Mouse (Mus musculus): ENCODE measurements around the gene Fam173b. TPM values are rescaled to one million over a fixed set of nuclear protein-coding genes. Genes with fewer than 3 reads are reported as not detected.

Gene Fam173b
- polyA plus RNA-seq, 1 experiment from 2014 or later, result 15.0 TPM

- ATAC-seq (replicated peaks; ENCODE audit: low FRiP score) (no peak), DNase-seq (ENCODE audit: low spot score) (no peak)
- Histone ChIP-seq H3K36me3 (ENCODE audit: control insufficient read depth, insufficient read depth, low read length) (no peaks in the 10 kb centered on the region), H3K27me3 (ENCODE audit: control insufficient read depth, insufficient read depth, low read length) (no peaks in the 10 kb centered on the region), H3K9ac (ENCODE audit: low read length) (no peak overlapping the region), H3K4me1 (replicated peaks; ENCODE audit: control insufficient read depth, insufficient read depth, low read length) (no peaks in the 10 kb centered on the region), H3K27ac (ENCODE audit: low read depth, low read length) (no peak overlapping the region), H3K4me3 (ENCODE audit: low read depth, low read length) (no peak overlapping the region), H3K4me2 (ENCODE audit: low read depth, low read length, severe bottlenecking) (no peak overlapping the region), H3K9me3 (ENCODE audit: control insufficient read depth, low read length) (no peaks in the 10 kb centered on the region)
- 93% methylated on average over 6 of the region's 6 CpGs for WGBS
Measured at GRCm38 (mm10) chr15:31613826-31614453, 12.3 kb downstream of the Fam173b start.

- ATAC-seq (replicated peaks; ENCODE audit: low FRiP score), result no peak
- WGBS, result 93% methylated on average over 2 of the region's 2 CpGs
- H3K9me3 ChIP-seq (ENCODE audit: control insufficient read depth, low read length), result no peaks in the 10 kb centered on the region
- no peak for DNase-seq (ENCODE audit: low spot score)
- H3K9ac ChIP-seq (ENCODE audit: low read length), result no peak overlapping the region
- no peak overlapping the region for H3K27ac ChIP-seq (ENCODE audit: low read depth, low read length)
- no peaks in the 10 kb centered on the region for H3K4me1 ChIP-seq (replicated peaks; ENCODE audit: control insufficient read depth, insufficient read depth, low read length)
- no peak overlapping the region for H3K4me2 ChIP-seq (ENCODE audit: low read depth, low read length, severe bottlenecking)
- no peaks in the 10 kb centered on the region for H3K36me3 ChIP-seq (ENCODE audit: control insufficient read depth, insufficient read depth, low read length)
- H3K27me3 ChIP-seq (ENCODE audit: control insufficient read depth, insufficient read depth, low read length), result no peaks in the 10 kb centered on the region
- no peak overlapping the region for H3K4me3 ChIP-seq (ENCODE audit: low read depth, low read length)
Measured at GRCm38 (mm10) chr15:31614666-31615065, 13.0 kb downstream of the Fam173b start.

- H3K36me3 ChIP-seq (ENCODE audit: control insufficient read depth, insufficient read depth, low read length), result no peaks in the 10 kb centered on the region; the same call in 1 of the 2 replicates
- H3K27ac ChIP-seq (ENCODE audit: low read depth, low read length), result no peak overlapping the region
- no peak overlapping the region for H3K4me2 ChIP-seq (ENCODE audit: low read depth, low read length, severe bottlenecking)
- ATAC-seq (replicated peaks; ENCODE audit: low FRiP score) (no peak), DNase-seq (ENCODE audit: low spot score) (no peak)
- H3K9ac ChIP-seq (ENCODE audit: low read length), result no peak overlapping the region
- no peak overlapping the region for H3K4me3 ChIP-seq (ENCODE audit: low read depth, low read length)
- 96% methylated on average over 9 of the region's 9 CpGs for WGBS
- H3K9me3 ChIP-seq (ENCODE audit: control insufficient read depth, low read length), result no peaks in the 10 kb centered on the region
- no peaks in the 10 kb centered on the region for H3K27me3 ChIP-seq (ENCODE audit: control insufficient read depth, insufficient read depth, low read length)
- no peaks in the 10 kb centered on the region for H3K4me1 ChIP-seq (replicated peaks; ENCODE audit: control insufficient read depth, insufficient read depth, low read length)
Measured at GRCm38 (mm10) chr15:31617261-31617660, 15.6 kb downstream of the Fam173b start.

- no peak overlapping the region for H3K9ac ChIP-seq (ENCODE audit: low read length)
- no peaks in the 10 kb centered on the region; the same call in 1 of the 2 replicates for H3K36me3 ChIP-seq (ENCODE audit: control insufficient read depth, insufficient read depth, low read length)
- 94% methylated on average over 8 of the region's 8 CpGs for WGBS
- no peaks in the 10 kb centered on the region for H3K27me3 ChIP-seq (ENCODE audit: control insufficient read depth, insufficient read depth, low read length)
- DNase-seq (ENCODE audit: low spot score), result no peak
- no peak overlapping the region for H3K4me3 ChIP-seq (ENCODE audit: low read depth, low read length)
- no peak overlapping the region for H3K4me2 ChIP-seq (ENCODE audit: low read depth, low read length, severe bottlenecking)
- H3K27ac ChIP-seq (ENCODE audit: low read depth, low read length), result no peak overlapping the region
- no peaks in the 10 kb centered on the region for H3K9me3 ChIP-seq (ENCODE audit: control insufficient read depth, low read length)
- no peak for ATAC-seq (replicated peaks; ENCODE audit: low FRiP score)
- no peaks in the 10 kb centered on the region for H3K4me1 ChIP-seq (replicated peaks; ENCODE audit: control insufficient read depth, insufficient read depth, low read length)
Measured at GRCm38 (mm10) chr15:31619521-31619920, 17.9 kb downstream of the Fam173b start.

GRCm38 (mm10) chr15:31627277-31628154, 25.9 kb downstream of the Fam173b start:
- 56% methylated on average over 12 of the region's 12 CpGs for WGBS
- no peak for DNase-seq (ENCODE audit: low spot score)
- Histone ChIP-seq H3K27me3 (ENCODE audit: control insufficient read depth, insufficient read depth, low read length) (no peaks in the 10 kb centered on the region), H3K27ac (ENCODE audit: low read depth, low read length) (peak overlapping the region; percentile 43; the same call in 1 of the 2 replicates), H3K36me3 (ENCODE audit: control insufficient read depth, insufficient read depth, low read length) (no peaks in the 10 kb centered on the region), H3K4me1 (replicated peaks; ENCODE audit: control insufficient read depth, insufficient read depth, low read length) (0 out of 2 replicates have a peak, but pooled peaks cover 2% of the 10 kb centered on the region), H3K4me3 (ENCODE audit: low read depth, low read length) (no peak overlapping the region), H3K9me3 (ENCODE audit: control insufficient read depth, low read length) (no peaks in the 10 kb centered on the region), H3K9ac (ENCODE audit: low read length) (no peak overlapping the region), H3K4me2 (ENCODE audit: low read depth, low read length, severe bottlenecking) (no peak overlapping the region)
- no peak for ATAC-seq (replicated peaks; ENCODE audit: low FRiP score)

GRCm38 (mm10) chr15:31628180-31628579, 26.5 kb downstream of the Fam173b start:
- no peak overlapping the region for H3K4me3 ChIP-seq (ENCODE audit: low read depth, low read length)
- WGBS, result 69% methylated on average over 10 of the region's 10 CpGs
- H3K9me3 ChIP-seq (ENCODE audit: control insufficient read depth, low read length), result no peaks in the 10 kb centered on the region
- no peak overlapping the region for H3K9ac ChIP-seq (ENCODE audit: low read length)
- H3K27me3 ChIP-seq (ENCODE audit: control insufficient read depth, insufficient read depth, low read length), result no peaks in the 10 kb centered on the region
- ATAC-seq (replicated peaks; ENCODE audit: low FRiP score) (0 out of 2 replicates have a peak, but pooled peaks have one; percentile 37), DNase-seq (ENCODE audit: low spot score) (no peak)
- H3K4me2 ChIP-seq (ENCODE audit: low read depth, low read length, severe bottlenecking), result no peak overlapping the region
- H3K4me1 ChIP-seq (replicated peaks; ENCODE audit: control insufficient read depth, insufficient read depth, low read length), result 0 out of 2 replicates have a peak, but pooled peaks cover 2% of the 10 kb centered on the region
- H3K27ac ChIP-seq (ENCODE audit: low read depth, low read length), result no peak overlapping the region
- H3K36me3 ChIP-seq (ENCODE audit: control insufficient read depth, insufficient read depth, low read length), result no peaks in the 10 kb centered on the region

GRCm38 (mm10) chr15:31629556-31629955, 27.9 kb downstream of the Fam173b start:
- no peak overlapping the region for H3K9ac ChIP-seq (ENCODE audit: low read length)
- no peak overlapping the region for H3K27ac ChIP-seq (ENCODE audit: low read depth, low read length)
- 0 out of 2 replicates have a peak, but pooled peaks cover 2% of the 10 kb centered on the region for H3K4me1 ChIP-seq (replicated peaks; ENCODE audit: control insufficient read depth, insufficient read depth, low read length)
- H3K36me3 ChIP-seq (ENCODE audit: control insufficient read depth, insufficient read depth, low read length), result no peaks in the 10 kb centered on the region
- H3K9me3 ChIP-seq (ENCODE audit: control insufficient read depth, low read length), result no peaks in the 10 kb centered on the region; the same call in 1 of the 2 replicates
- H3K4me2 ChIP-seq (ENCODE audit: low read depth, low read length, severe bottlenecking), result no peak overlapping the region
- H3K27me3 ChIP-seq (ENCODE audit: control insufficient read depth, insufficient read depth, low read length), result no peaks in the 10 kb centered on the region
- no peak for DNase-seq (ENCODE audit: low spot score)
- 87% methylated on average over 3 of the region's 3 CpGs for WGBS
- no peak for ATAC-seq (replicated peaks; ENCODE audit: low FRiP score)
- no peak overlapping the region for H3K4me3 ChIP-seq (ENCODE audit: low read depth, low read length)

GRCm38 (mm10) chr15:31631396-31631858, 29.8 kb downstream of the Fam173b start:
- Histone ChIP-seq H3K36me3 (ENCODE audit: control insufficient read depth, insufficient read depth, low read length) (no peaks in the 10 kb centered on the region), H3K4me1 (replicated peaks; ENCODE audit: control insufficient read depth, insufficient read depth, low read length) (0 out of 2 replicates have a peak, but pooled peaks cover 2% of the 10 kb centered on the region), H3K4me3 (ENCODE audit: low read depth, low read length) (no peak overlapping the region), H3K4me2 (ENCODE audit: low read depth, low read length, severe bottlenecking) (no peak overlapping the region), H3K9me3 (ENCODE audit: control insufficient read depth, low read length) (no peaks in the 10 kb centered on the region; the same call in 1 of the 2 replicates), H3K27ac (ENCODE audit: low read depth, low read length) (no peak overlapping the region), H3K27me3 (ENCODE audit: control insufficient read depth, insufficient read depth, low read length) (no peaks in the 10 kb centered on the region), H3K9ac (ENCODE audit: low read length) (no peak overlapping the region)
- DNase-seq (ENCODE audit: low spot score) (no peak), ATAC-seq (replicated peaks; ENCODE audit: low FRiP score) (no peak)
- 83% methylated on average over 12 of the region's 12 CpGs for WGBS

Measured in forebrain, embryonic 11.5 days (tissue).